Mouse (Mus musculus) heart, embryonic 16.5 days (tissue): Measurements from ENCODE around the gene Wdr54. TPM values are rescaled to one million over a fixed set of nuclear protein-coding genes. Genes with fewer than 3 reads are reported as not detected.

Experiments used
- ATAC-seq: fragments of 200-750 bp; cut with Nextera tagmentation; replicated peaks from 2 replicates; pipeline ENCODE4 v1.8.0; 2017; ENCODE audit warnings: moderate number of reproducible peaks; ENCODE audit not compliant: insufficient read depth, low FRiP score; ENCODE audit errors: extremely low read depth
- H3K27ac ChIP-seq: fragments of 300-500 bp; sonication (generic); 2 replicates; pipeline ENCODE4 v1.5.1; 2014; ENCODE audit warnings: mild to moderate bottlenecking, low read length, control low read depth, moderate library complexity
- H3K27me3 ChIP-seq: fragments of 300-500 bp; sonication (generic); 2 replicates; pipeline ENCODE4 v1.6.1; 2014; ENCODE audit warnings: low read length, mixed read lengths; ENCODE audit not compliant: control insufficient read depth, insufficient read depth
- H3K36me3 ChIP-seq: fragments of 300-500 bp; sonication (generic); 2 replicates; pipeline ENCODE4 v1.6.1; 2014; ENCODE audit not compliant: control insufficient read depth, insufficient read depth
- H3K4me1 ChIP-seq: fragments of 300-500 bp; sonication (generic); 2 replicates; pipeline ENCODE4 v1.6.1; 2014; ENCODE audit warnings: low read length, mixed read lengths; ENCODE audit not compliant: control insufficient read depth, insufficient read depth
- H3K4me2 ChIP-seq: fragments of 300-500 bp; sonication (generic); 2 replicates; pipeline ENCODE4 v1.6.1; 2014; ENCODE audit warnings: low read depth, mild to moderate bottlenecking, control low read depth, low read length
- H3K4me3 ChIP-seq: fragments of 300-500 bp; sonication (generic); 2 replicates; pipeline ENCODE4 v1.5.1; 2014; ENCODE audit warnings: mild to moderate bottlenecking, control low read depth, low read length
- H3K9ac ChIP-seq: fragments of 300-500 bp; sonication (generic); 2 replicates; pipeline ENCODE4 v1.6.1; 2014; ENCODE audit warnings: low read length, control low read depth
- H3K9me3 ChIP-seq: fragments of 300-500 bp; sonication (generic); replicated peaks from 2 replicates; pipeline ENCODE4 v1.6.1; 2016; ENCODE audit warnings: low read length; ENCODE audit not compliant: control insufficient read depth
- WGBS: fragments of 180-500 bp; shearing (Covaris S2); extraction: QIAGEN DNeasy Blood & Tissue Kit; methylation state at CpG from one replicate; pipeline ENCODE4 v1.1.7; 2014; 5-methylcytosine and 5-hydroxymethylcytosine counted together
- polyA plus RNA-seq: library from polyadenylated mRNA; unstranded; fragments of >200 nt; fragmentation: Nextera tagmentation; extraction: Ambion mirVana; gene quantifications from 2 replicates; pipeline ENCODE4 v1.2.1, GENCODE M21; 2015

The Wdr54 gene
- polyA plus RNA-seq, 1 experiment from 2014 or later, result 3.8 TPM

DNA sequence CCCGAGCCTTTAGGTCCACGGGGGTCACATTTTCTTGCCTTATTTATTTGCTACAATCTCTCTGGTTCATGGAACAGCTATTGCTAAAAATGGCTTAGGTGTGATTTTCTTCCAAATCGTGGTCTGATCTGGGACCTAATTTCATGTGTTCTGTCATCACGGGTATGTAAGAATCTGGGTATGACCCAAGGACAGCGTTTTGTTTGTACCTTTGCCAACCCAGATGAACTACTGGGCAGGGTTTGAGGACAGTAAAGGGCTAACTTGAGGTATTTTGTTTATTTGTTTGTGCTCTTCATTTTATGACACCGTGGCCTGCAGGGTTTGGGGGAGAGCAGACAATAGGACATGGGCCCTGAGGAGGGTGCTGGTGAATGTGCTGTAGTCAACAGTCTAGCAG is 24.4 kb upstream of the Wdr54 start:
- no peak overlapping the region for H3K9ac ChIP-seq
- peaks cover 14% of the 10 kb centered on the region for H3K36me3 ChIP-seq
- no peak overlapping the region for H3K4me3 ChIP-seq
- H3K9me3 ChIP-seq, result no peaks in the 10 kb centered on the region
- no peak for ATAC-seq
- H3K27ac ChIP-seq, result no peak overlapping the region
- H3K4me1 ChIP-seq, result peaks cover 14% of the 10 kb centered on the region
- no peaks in the 10 kb centered on the region for H3K27me3 ChIP-seq
- no peak overlapping the region for H3K4me2 ChIP-seq
- 74% methylated on average over 6 of the region's 6 CpGs for WGBS

DNA sequence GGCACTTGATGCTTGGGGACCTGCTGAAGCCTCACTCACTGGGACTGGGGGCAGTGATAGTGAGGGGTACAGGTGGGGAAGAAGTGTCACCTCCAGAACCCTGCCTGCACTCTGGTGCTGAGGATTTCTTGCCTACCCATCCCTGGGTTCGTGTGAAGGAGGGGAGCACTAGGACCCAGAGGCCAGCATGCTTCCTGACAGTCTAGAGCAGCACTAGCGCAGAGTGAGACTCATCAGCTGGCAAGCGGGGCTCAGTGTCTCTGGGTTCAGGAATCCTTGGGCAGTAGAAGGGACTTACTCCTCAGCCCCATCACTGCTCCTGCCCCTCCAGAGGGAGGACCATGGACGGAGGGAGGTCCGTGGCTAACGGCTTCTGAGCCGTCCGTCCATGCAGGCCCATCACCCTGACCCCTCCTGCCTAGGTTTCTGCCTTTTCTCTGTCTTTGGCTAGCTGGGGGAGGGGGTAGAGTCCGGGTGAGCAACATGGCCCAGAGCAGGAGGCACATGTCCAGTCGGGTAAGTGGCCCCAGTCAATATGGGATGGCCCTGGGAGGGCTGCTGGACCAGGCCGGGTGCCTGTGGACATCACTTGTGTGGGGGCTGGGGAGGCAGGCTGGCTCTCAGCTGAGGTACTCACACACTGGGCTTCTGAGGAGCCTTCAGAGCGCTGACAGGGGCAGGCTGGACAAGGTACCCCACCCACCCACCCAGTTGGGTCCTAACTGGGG is 23.4 kb upstream of the Wdr54 start:
- no peaks in the 10 kb centered on the region for H3K9me3 ChIP-seq
- H3K27ac ChIP-seq, result no peak overlapping the region
- H3K4me2 ChIP-seq, result peak overlapping the region; percentile 65
- no peak for ATAC-seq
- peak overlapping the region; percentile 42 for H3K4me3 ChIP-seq
- H3K4me1 ChIP-seq, result peaks cover 10% of the 10 kb centered on the region
- WGBS, result 25% methylated on average over 12 of the region's 12 CpGs
- H3K27me3 ChIP-seq, result no peaks in the 10 kb centered on the region
- H3K36me3 ChIP-seq, result peaks cover 14% of the 10 kb centered on the region
- H3K9ac ChIP-seq, result peak overlapping the region; percentile 67

DNA sequence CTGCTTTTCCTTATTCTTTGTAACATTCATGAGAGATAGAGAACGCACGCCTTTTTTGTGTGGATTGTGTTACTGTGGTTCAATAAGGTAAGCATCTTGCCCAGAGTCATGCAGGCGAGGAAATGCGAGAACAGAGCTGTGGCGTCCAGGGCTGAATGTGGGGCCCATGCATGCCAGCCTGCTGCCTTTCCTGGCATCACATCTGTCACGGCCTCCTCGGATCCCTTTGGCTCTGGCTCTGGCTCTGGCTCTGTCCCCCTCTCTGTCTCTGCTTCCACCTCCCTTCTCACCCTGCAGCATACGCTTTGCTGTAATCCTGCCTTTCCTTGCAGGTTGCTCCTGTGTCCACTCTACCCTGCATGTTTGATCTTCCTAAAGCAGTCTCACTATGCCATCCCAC is 19.8 kb upstream of the Wdr54 start:
- no peak for ATAC-seq
- Histone ChIP-seq H3K27me3 (no peaks in the 10 kb centered on the region), H3K9ac (no peak overlapping the region), H3K4me1 (peaks cover 10% of the 10 kb centered on the region), H3K36me3 (0 out of 2 replicates have a peak, but pooled peaks cover 2% of the 10 kb centered on the region), H3K4me3 (no peak overlapping the region), H3K9me3 (no peaks in the 10 kb centered on the region), H3K4me2 (no peak overlapping the region), H3K27ac (no peak overlapping the region)
- 81% methylated on average over 8 of the region's 8 CpGs for WGBS

DNA sequence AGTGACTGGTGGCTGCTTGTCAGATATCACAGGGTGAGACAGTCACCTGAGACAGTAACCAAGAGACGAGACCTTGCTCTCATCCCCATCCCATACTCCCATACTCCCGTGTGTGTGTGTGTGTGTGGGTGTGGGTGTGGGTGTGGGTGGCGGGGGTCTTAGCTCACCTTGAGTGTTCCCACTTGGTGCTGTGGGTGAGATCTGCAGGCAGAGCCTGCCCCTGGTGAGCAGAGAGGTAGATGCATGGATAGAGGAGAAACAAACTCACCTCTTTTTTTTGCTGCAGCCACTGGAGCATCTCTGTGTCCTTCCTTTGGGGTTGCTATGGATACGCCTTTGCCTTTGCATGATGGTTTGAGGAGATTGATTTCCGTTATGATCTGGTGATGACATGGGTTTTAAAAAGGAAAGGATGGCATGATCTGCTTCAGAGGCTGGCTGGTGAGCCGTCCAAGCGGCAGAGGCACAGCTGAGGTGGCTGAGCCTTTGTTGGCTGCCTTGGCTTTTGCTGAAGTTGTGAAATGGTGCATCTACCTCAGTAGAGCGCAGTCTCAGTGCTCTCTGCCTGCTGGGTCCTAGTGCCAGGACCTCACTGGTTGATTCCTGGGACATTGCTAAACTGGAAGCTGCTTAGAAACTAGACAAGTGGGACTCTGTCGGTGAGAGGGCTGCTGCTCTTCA is 16.2 kb upstream of the Wdr54 start:
- H3K4me2 ChIP-seq, result no peak overlapping the region
- H3K9me3 ChIP-seq, result no peaks in the 10 kb centered on the region
- no peaks in the 10 kb centered on the region for H3K27me3 ChIP-seq
- H3K36me3 ChIP-seq, result 0 out of 2 replicates have a peak, but pooled peaks cover under 1% of the 10 kb centered on the region
- no peak for ATAC-seq
- no peak overlapping the region for H3K27ac ChIP-seq
- no peaks in the 10 kb centered on the region for H3K4me1 ChIP-seq
- H3K9ac ChIP-seq, result no peak overlapping the region
- H3K4me3 ChIP-seq, result no peak overlapping the region
- WGBS, result 64% methylated on average over 9 of the region's 9 CpGs

DNA sequence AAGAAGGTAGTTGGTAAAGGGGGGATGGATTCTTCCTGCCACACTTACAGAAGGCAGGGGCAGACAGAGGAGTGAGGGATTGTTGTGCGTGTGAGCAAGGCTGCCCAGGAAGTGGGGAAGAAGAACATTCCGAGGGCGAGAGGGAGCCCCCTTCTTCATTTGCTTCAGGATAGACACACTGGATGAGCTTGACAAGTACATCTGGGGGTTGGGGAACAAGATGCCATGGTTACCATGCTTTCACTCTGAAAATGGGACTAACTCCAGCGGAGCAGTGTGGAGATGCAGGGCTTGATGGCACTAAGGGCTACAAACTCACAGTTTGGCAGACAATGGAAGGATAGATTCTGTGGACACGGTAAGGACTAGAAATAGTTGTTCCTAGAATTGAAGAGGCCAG is 14.9 kb upstream of the Wdr54 start:
- no peak for ATAC-seq
- 82% methylated on average over 5 of the region's 5 CpGs for WGBS
- Histone ChIP-seq H3K27ac (no peak overlapping the region), H3K4me1 (peaks cover 9% of the 10 kb centered on the region), H3K4me2 (no peak overlapping the region), H3K9ac (no peak overlapping the region), H3K9me3 (no peaks in the 10 kb centered on the region), H3K4me3 (no peak overlapping the region), H3K36me3 (no peaks in the 10 kb centered on the region), H3K27me3 (no peaks in the 10 kb centered on the region)

DNA sequence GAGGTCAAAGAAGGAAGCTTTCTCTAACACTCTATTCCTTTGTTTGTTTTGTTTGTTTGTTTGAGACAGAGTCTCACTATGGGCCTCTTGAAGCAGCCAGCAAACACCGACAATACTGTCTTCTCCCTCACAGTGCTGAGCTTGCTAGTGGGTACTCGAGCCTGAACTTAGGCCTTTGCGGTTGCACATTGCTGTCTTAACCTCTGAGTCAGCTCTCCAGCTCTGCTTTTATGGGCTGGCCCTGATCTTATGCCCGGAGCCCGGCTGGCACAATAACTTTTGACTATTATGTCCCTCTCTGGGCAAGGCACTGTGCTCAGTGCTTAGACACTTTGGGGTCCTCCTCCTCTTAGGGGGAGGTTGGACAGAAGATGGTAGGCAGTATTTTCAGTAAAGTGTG is 13.7 kb upstream of the Wdr54 start:
- H3K9ac ChIP-seq, result no peak overlapping the region
- H3K4me3 ChIP-seq, result no peak overlapping the region
- no peak overlapping the region for H3K27ac ChIP-seq
- H3K27me3 ChIP-seq, result no peaks in the 10 kb centered on the region
- H3K9me3 ChIP-seq, result no peaks in the 10 kb centered on the region
- no peaks in the 10 kb centered on the region for H3K36me3 ChIP-seq
- peaks cover 13% of the 10 kb centered on the region for H3K4me1 ChIP-seq
- ATAC-seq, result no peak
- no peak overlapping the region for H3K4me2 ChIP-seq
- WGBS, result 76% methylated on average over 5 of the region's 5 CpGs

DNA sequence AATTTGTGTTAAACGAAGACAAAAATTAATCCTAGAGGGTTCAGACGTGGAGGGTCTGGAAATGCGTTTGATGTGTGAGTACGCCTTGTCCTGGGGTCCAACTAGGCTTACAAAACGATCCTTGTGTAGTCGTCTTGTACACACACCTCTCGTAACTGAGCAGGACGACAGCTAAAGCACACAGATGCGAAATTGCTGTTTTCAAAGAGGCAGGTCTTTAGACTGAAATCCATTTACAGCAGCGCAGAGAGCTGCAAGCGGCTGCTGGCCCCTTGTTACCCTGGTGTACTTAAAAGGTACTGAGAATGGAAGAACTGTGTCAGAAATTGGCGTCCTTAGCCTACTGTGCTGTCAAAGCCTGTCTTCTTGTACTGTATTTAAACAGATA is 10.0 kb upstream of the Wdr54 start:
- Histone ChIP-seq H3K36me3 (no peaks in the 10 kb centered on the region), H3K27ac (peak overlapping the region; percentile 65), H3K4me2 (peak overlapping the region; percentile 85), H3K4me3 (peak overlapping the region; percentile 79), H3K9ac (peak overlapping the region; percentile 83), H3K27me3 (peaks cover 13% of the 10 kb centered on the region), H3K9me3 (no peaks in the 10 kb centered on the region), H3K4me1 (peaks cover 23% of the 10 kb centered on the region)
- WGBS, result under 1% methylated on average over 12 of the region's 12 CpGs
- ATAC-seq, result 0 out of 2 replicates have a peak, but pooled peaks have one; percentile 4

DNA sequence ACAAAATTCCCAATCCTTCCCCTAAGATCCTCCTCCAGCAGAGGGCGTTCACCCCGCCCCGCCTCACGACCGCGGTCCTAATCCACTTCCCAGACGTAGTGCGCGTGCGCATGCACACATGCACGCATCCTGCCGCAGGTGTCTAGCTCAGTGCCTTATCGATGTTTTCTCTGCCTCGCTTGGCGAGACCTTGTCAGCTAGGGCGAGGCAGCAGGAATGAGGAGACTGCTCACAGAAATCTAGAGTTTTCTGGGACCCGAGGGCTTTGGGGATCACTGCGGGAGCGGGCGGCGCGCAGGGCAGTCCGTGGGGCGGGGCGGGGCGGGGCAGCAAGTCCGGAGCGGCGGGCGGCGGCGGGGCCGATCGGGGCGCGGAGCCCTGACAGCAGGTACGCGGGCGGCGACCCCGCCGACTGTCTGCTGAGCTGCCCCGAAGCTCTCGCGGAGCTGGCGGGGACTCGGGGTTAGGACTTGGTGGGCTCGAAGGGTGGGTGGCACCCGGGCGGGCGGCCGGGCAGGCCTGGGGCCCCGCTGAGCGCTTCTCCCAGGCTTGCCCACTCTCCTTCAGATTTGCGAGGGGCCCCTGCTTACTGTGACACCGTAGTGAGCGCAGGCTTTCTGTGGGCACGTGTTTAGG is 9.5 kb upstream of the Wdr54 start, which contains the start of gene Dctn1:
Gene Dctn1, plus strand, starts transcription at position 314 of the 636 bp plus-strand sequence.
- H3K36me3 ChIP-seq, result no peaks in the 10 kb centered on the region
- peak within 1 kb of the TSS; percentile 85 for H3K4me2 ChIP-seq
- under 1% methylated on average over 56 of the region's 58 CpGs for WGBS
- H3K9ac ChIP-seq, result peak within 1 kb of the TSS; percentile 83
- H3K9me3 ChIP-seq, result no peaks in the 10 kb centered on the region
- peaks cover 24% of the 10 kb centered on the region for H3K4me1 ChIP-seq
- H3K4me3 ChIP-seq, result peak within 1 kb of the TSS; percentile 79
- peak within 1 kb of the TSS; percentile 65 for H3K27ac ChIP-seq
- H3K27me3 ChIP-seq, result peaks cover 18% of the 10 kb centered on the region
- ATAC-seq, result peak; percentile 82
